Mouse (Mus musculus): ENCODE results near the gene Pacsin1. TPM values are rescaled to one million over a fixed set of nuclear protein-coding genes. Genes with fewer than 3 reads are reported as not detected.

The Pacsin1 gene
- total RNA-seq, 1 experiment from 2014 or later, result not detected

Other genes with a start within 250 kb of the Pacsin1 start
- 0.05 TPM in 1 of 2 replicates, not detected in the other for gene Grm4, start 134.1 kb upstream of the Pacsin1 start, total RNA-seq (2017)
- 141 and 203 TPM in 2 replicates for gene Hmga1, start 99.0 kb upstream of the Pacsin1 start, total RNA-seq (2017)
- gene AI413582, start 89.8 kb upstream of the Pacsin1 start, total RNA-seq (2017), result 19.0 and 22.6 TPM in 2 replicates
- 113 TPM in 2 replicates for gene Nudt3, start 32.0 kb upstream of the Pacsin1 start, total RNA-seq (2017)
- gene RPS10-NUDT3, start 20.3 kb upstream of the Pacsin1 start, total RNA-seq (2017), result not detected in 2 replicates
- 2,180 and 2,411 TPM in 2 replicates for gene Rps10, start 18.8 kb upstream of the Pacsin1 start, total RNA-seq (2017)
- gene Spdef, start 73.4 kb downstream of the Pacsin1 start, total RNA-seq (2017), result not detected in 2 replicates
- gene D17Wsu92e, start 165.1 kb downstream of the Pacsin1 start, total RNA-seq (2017), result 59.1 and 69.4 TPM in 2 replicates
- 116 and 132 TPM in 2 replicates for gene Snrpc, start 182.6 kb downstream of the Pacsin1 start, total RNA-seq (2017)
- gene Uhrf1bp1, start 200.9 kb downstream of the Pacsin1 start, total RNA-seq (2017), result 10.5 and 13.1 TPM in 2 replicates